ENCODE assay signal across 7 mouse cellular contexts in genomic region chr1:24134792-24135191, GRCm38 (mm10). TPM values are rescaled to one million over a fixed set of nuclear protein-coding genes. Genes with fewer than 3 reads are reported as not detected.
DNase-seq lines count a peak whose midpoint lies in the region; ATAC-seq and TF ChIP-seq lines count a peak whose summit lies in the region.

No protein-coding gene starts in this region.

- no peak for TF ChIP-seq EP300 in liver, embryonic 14.5 days (IDR thresholded peaks at IDR 0.05; ENCODE audit: low read depth)

- ATAC-seq in liver, embryonic 14.5 days (ENCODE audit: insufficient read depth) = no peak
- ATAC-seq in liver, embryonic 11.5 days (replicated peaks; ENCODE audit: low FRiP score) = no peak

- DNase-seq in liver, embryonic 14.5 days (ENCODE audit: low read depth in 3 of 3, low spot score in 3 of 3) = no peak
- no peak for DNase-seq in liver, embryonic 11.5 days (ENCODE audit: low spot score)
- DNase-seq in forelimb bud, embryonic 11.5 days (ENCODE audit: low read depth, low spot score) = peak; percentile 48
- DNase-seq in naive thymus-derived CD4-positive, alpha-beta T cell, adult 2 months (ENCODE audit: low read depth) = peak; percentile 3
- no peak for DNase-seq in right cerebral cortex, postnatal 25 days
- DNase-seq in heart, postnatal 14 days = no peak

- H3K4me2 ChIP-seq in liver, embryonic 14.5 days (ENCODE audit: low read depth) = no peak overlapping the region
- no peak overlapping the region for H3K4me2 ChIP-seq in liver, embryonic 11.5 days

- H3K4me3 ChIP-seq in liver, embryonic 14.5 days (ENCODE audit: insufficient read depth in 1 of 2, low read depth in 2 of 2, low read length in 2 of 2) = no peak overlapping the region
- H3K4me3 ChIP-seq in liver, embryonic 11.5 days (ENCODE audit: low read depth, low read length) = no peak overlapping the region
- no peak overlapping the region for H3K4me3 ChIP-seq in bone marrow, adult 2 months (replicated peaks; ENCODE audit: control insufficient read depth, low read depth, low read length)

- H3K27me3 ChIP-seq in liver, embryonic 14.5 days (ENCODE audit: control insufficient read depth, insufficient read depth, low read length) = no peaks in the 10 kb centered on the region
- no peaks in the 10 kb centered on the region for H3K27me3 ChIP-seq in liver, embryonic 11.5 days (replicated peaks; ENCODE audit: control insufficient read depth, insufficient read depth, low read length)

- TF ChIP-seq POLR2A in bone marrow, adult 2 months (IDR thresholded peaks at IDR 0.05; ENCODE audit: borderline replicate concordance, control insufficient read depth, low read depth, low read length) = no peak

- no peak overlapping the region for H3K9ac ChIP-seq in liver, embryonic 14.5 days (replicated peaks)
- no peak overlapping the region for H3K9ac ChIP-seq in liver, embryonic 11.5 days (ENCODE audit: low read depth, low read length)

- H3K36me3 ChIP-seq in liver, embryonic 14.5 days (replicated peaks; ENCODE audit: control insufficient read depth, insufficient read depth, low read depth) = no peaks in the 10 kb centered on the region
- no peaks in the 10 kb centered on the region for H3K36me3 ChIP-seq in liver, embryonic 11.5 days (ENCODE audit: control insufficient read depth, insufficient read depth, low read length)

- H3K27ac ChIP-seq in liver, embryonic 14.5 days = no peak overlapping the region
- no peak overlapping the region for H3K27ac ChIP-seq in liver, embryonic 11.5 days (ENCODE audit: low read depth, low read length)
- H3K27ac ChIP-seq in bone marrow, adult 2 months (ENCODE audit: control insufficient read depth, insufficient read depth, low read depth, low read length, poor library complexity) = no peak overlapping the region

- intact Hi-C loops in heart, postnatal 14 days (cut with DNase I) = no loop called here

- no peaks in the 10 kb centered on the region for H3K9me3 ChIP-seq in liver, embryonic 14.5 days (ENCODE audit: control insufficient read depth, low read length)
- H3K9me3 ChIP-seq in liver, embryonic 11.5 days (ENCODE audit: control insufficient read depth, low read length) = no peaks in the 10 kb centered on the region

- WGBS in liver, embryonic 14.5 days (ENCODE audit: insufficient replicate concordance) = 15% methylated on average over 1 of the region's 1 CpGs
- 11% methylated on average over 1 of the region's 1 CpGs for WGBS in liver, embryonic 11.5 days
- WGBS in bone marrow, adult 2 months = 5% methylated on average over 1 of the region's 1 CpGs

- no peaks in the 10 kb centered on the region for H3K4me1 ChIP-seq in liver, embryonic 14.5 days (replicated peaks; ENCODE audit: control insufficient read depth in 2 of 2, insufficient read depth in 2 of 2, low read length in 1 of 2)
- no peaks in the 10 kb centered on the region for H3K4me1 ChIP-seq in liver, embryonic 11.5 days (replicated peaks; ENCODE audit: control insufficient read depth, insufficient read depth, low read length)
- no peaks in the 10 kb centered on the region for H3K4me1 ChIP-seq in bone marrow, adult 2 months (ENCODE audit: control insufficient read depth, insufficient read depth, low read length)

- TF ChIP-seq CTCF in liver, embryonic 14.5 days (IDR thresholded peaks at IDR 0.05; ENCODE audit: low read depth) = peak; percentile 36; the same call in 1 of the 2 replicates
- 0 out of 2 replicates have a peak, but pooled peaks have one; percentile 7 for TF ChIP-seq CTCF in bone marrow, adult 2 months (IDR thresholded peaks at IDR 0.05; ENCODE audit: control insufficient read depth, insufficient read depth, low read length)

RNA-seq across cellular contexts. Expression of gene Fam135a, which starts 34.7 kb away (rescaled TPM):
- 4.6 and 5.1 TPM in 2 replicates for polyA plus RNA-seq in liver, embryonic 14.5 days (2012; rRNA removed)
- 3.0 and 3.3 TPM in 2 replicates for polyA plus RNA-seq in liver, embryonic 14.5 days (2014; fragmentation: Nextera tagmentation; extraction: Ambion mirVana)
- 13.1 and 16.0 TPM in 2 replicates for polyA plus RNA-seq in liver, embryonic 11.5 days (2014; fragmentation: Nextera tagmentation; extraction: Ambion mirVana)
- 0.72 and 2.2 TPM in 2 replicates for polyA plus RNA-seq in bone marrow, adult 2 months (2011; ENCODE audit: insufficient read depth, insufficient read length, low replicate concordance, missing spikeins)
- 10 to 100 TPM; 24.9 to 25.4 TPM for total RNA-seq in heart, postnatal 14 days (2021)

RNA-seq across cellular contexts. Expression of gene Col9a1, which starts 42.6 kb away (rescaled TPM):
- 0.03 and 0.13 TPM in 2 replicates for polyA plus RNA-seq in liver, embryonic 14.5 days (2012; rRNA removed)
- 0.04 TPM in 1 of 2 replicates, not detected in the other for polyA plus RNA-seq in liver, embryonic 14.5 days (2014; fragmentation: Nextera tagmentation; extraction: Ambion mirVana)
- polyA plus RNA-seq in liver, embryonic 11.5 days (2014; fragmentation: Nextera tagmentation; extraction: Ambion mirVana) = 2.8 and 3.2 TPM in 2 replicates
- not detected in 2 replicates for polyA plus RNA-seq in bone marrow, adult 2 months (2011; ENCODE audit: insufficient read depth, insufficient read length, low replicate concordance, missing spikeins)
- under 1 TPM; 0.15 to 0.19 TPM for total RNA-seq in heart, postnatal 14 days (2021)

Comparison
In these comparisons a context has a peak if more than half of its experiments do, and no peak if none do; other contexts are left out.
1. DNase-seq: peak in forelimb bud, embryonic 11.5 days (single experiment) and naive thymus-derived CD4-positive, alpha-beta T cell, adult 2 months (single experiment); none in liver, embryonic 14.5 days (0 of 3), liver, embryonic 11.5 days (single experiment), right cerebral cortex, postnatal 25 days (single experiment) and heart, postnatal 14 days (0 of 2).